Mouse (Mus musculus): ENCODE results near the gene Itgb2. TPM values are rescaled to one million over a fixed set of nuclear protein-coding genes. Genes with fewer than 3 reads are reported as not detected.

Gene Itgb2
- polyA plus RNA-seq, 1 experiment from 2014 or later = 8.3 TPM

DNA sequence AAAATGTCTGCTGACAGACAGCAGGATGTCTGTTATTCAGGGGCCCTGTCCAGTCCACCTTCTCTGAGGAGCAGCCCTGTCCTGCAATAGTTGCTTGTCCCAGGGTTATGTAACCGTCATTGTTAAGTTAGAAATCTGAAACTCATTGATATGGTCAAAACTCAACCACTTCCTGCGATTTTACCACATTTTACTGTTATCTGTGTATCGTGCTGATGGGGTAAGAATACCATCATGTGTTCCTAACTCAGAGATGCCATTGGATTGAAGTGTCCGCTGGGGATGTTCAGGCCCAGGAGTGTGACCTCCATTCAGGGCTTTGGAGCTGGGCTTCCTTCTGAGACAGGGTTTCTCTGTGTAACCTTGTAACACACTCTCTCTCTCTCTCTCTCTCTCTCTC, 24.9 kb downstream of the Itgb2 start:
- no peaks in the 10 kb centered on the region for H3K27me3 ChIP-seq (ENCODE audit: control insufficient read depth, insufficient read depth, low read length)
- WGBS = 85% methylated on average over 4 of the region's 4 CpGs
- no peak overlapping the region for H3K27ac ChIP-seq (ENCODE audit: low read length)
- H3K4me2 ChIP-seq (ENCODE audit: low read depth, low read length) = no peak overlapping the region
- peaks cover 2% of the 10 kb centered on the region; the same call in 1 of the 2 replicates for H3K4me1 ChIP-seq (ENCODE audit: control insufficient read depth, insufficient read depth, low read length)
- H3K9ac ChIP-seq (ENCODE audit: low read length) = no peak overlapping the region
- no peak overlapping the region for H3K4me3 ChIP-seq (replicated peaks; ENCODE audit: low read length)
- no peaks in the 10 kb centered on the region for H3K36me3 ChIP-seq (ENCODE audit: control insufficient read depth, insufficient read depth, low read length)
- no peak for ATAC-seq (ENCODE audit: insufficient read depth, low FRiP score)
- H3K9me3 ChIP-seq (replicated peaks; ENCODE audit: control insufficient read depth, low read length) = no peaks in the 10 kb centered on the region

DNA sequence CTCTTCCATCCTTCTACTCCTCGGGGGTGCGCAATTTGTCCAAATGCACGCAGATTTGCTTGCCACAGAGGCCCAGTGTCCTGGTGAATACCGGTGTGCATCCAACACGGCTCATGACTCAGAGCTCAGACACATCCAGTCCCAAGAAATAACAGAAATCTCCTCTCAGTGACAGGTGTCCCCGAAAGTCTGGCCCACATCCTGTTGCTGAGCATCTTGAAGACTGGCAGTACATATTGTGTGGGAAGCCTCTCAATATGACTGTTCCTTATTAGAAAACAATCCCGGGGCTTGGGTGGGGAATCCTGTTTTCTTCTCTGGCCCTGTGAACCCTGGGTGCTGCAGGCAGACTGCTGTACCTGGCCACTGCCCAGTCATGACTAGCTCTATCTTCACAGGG, 26.6 kb downstream of the Itgb2 start:
- no peak overlapping the region for H3K4me2 ChIP-seq (ENCODE audit: low read depth, low read length)
- H3K27me3 ChIP-seq (ENCODE audit: control insufficient read depth, insufficient read depth, low read length) = no peaks in the 10 kb centered on the region
- H3K4me1 ChIP-seq (ENCODE audit: control insufficient read depth, insufficient read depth, low read length) = no peaks in the 10 kb centered on the region
- H3K36me3 ChIP-seq (ENCODE audit: control insufficient read depth, insufficient read depth, low read length) = no peaks in the 10 kb centered on the region
- H3K4me3 ChIP-seq (replicated peaks; ENCODE audit: low read length) = no peak overlapping the region
- no peaks in the 10 kb centered on the region for H3K9me3 ChIP-seq (replicated peaks; ENCODE audit: control insufficient read depth, low read length)
- H3K9ac ChIP-seq (ENCODE audit: low read length) = no peak overlapping the region
- H3K27ac ChIP-seq (ENCODE audit: low read length) = no peak overlapping the region
- ATAC-seq (ENCODE audit: insufficient read depth, low FRiP score) = no peak
- 89% methylated on average over 7 of the region's 7 CpGs for WGBS

DNA sequence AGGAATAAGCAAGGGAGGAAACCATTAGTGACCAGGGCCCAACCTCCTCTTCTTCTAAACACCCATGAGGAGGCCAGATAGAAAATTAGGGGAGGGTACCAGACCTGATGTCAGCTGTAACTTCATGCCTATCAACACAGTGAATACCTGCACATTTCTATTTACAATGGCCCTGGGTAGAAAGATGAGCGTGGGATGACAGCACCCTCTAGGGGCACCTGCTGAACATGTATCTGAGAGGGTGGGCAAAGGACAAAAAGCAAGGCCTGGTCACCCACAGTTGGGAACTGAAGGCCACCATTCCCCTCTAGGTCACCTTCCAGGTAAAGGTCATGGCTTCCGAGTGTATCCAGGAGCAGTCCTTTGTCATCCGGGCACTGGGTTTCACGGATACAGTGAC, 27.6 kb downstream of the Itgb2 start:
- Histone ChIP-seq H3K27ac (ENCODE audit: low read length) (no peak overlapping the region), H3K4me1 (ENCODE audit: control insufficient read depth, insufficient read depth, low read length) (no peaks in the 10 kb centered on the region), H3K9me3 (replicated peaks; ENCODE audit: control insufficient read depth, low read length) (no peaks in the 10 kb centered on the region), H3K4me2 (ENCODE audit: low read depth, low read length) (no peak overlapping the region), H3K9ac (ENCODE audit: low read length) (no peak overlapping the region), H3K4me3 (replicated peaks; ENCODE audit: low read length) (no peak overlapping the region), H3K36me3 (ENCODE audit: control insufficient read depth, insufficient read depth, low read length) (no peaks in the 10 kb centered on the region), H3K27me3 (ENCODE audit: control insufficient read depth, insufficient read depth, low read length) (no peaks in the 10 kb centered on the region)
- WGBS = 86% methylated on average over 4 of the region's 4 CpGs
- ATAC-seq (ENCODE audit: insufficient read depth, low FRiP score) = no peak

DNA sequence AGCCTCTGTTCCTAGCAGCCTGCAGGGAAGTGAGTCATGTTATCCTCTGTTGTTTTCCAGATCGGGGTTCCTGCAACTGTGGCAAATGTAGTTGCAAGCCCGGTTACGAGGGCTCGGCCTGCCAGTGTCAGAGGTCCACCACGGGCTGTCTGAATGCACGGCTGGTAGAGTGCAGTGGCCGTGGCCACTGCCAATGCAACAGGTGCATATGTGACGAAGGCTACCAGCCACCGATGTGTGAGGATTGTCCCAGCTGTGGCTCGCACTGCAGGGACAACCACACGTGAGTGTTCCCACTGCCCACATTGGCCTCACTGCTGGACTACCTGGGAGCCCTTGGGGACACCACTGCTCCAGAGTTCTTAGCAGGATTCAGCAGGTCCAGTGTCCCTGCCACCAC, 30.0 kb downstream of the Itgb2 start:
- WGBS = 84% methylated on average over 11 of the region's 11 CpGs
- Histone ChIP-seq H3K27ac (ENCODE audit: low read length) (no peak overlapping the region), H3K36me3 (ENCODE audit: control insufficient read depth, insufficient read depth, low read length) (no peaks in the 10 kb centered on the region), H3K27me3 (ENCODE audit: control insufficient read depth, insufficient read depth, low read length) (no peaks in the 10 kb centered on the region), H3K9me3 (replicated peaks; ENCODE audit: control insufficient read depth, low read length) (no peaks in the 10 kb centered on the region), H3K4me1 (ENCODE audit: control insufficient read depth, insufficient read depth, low read length) (no peaks in the 10 kb centered on the region), H3K9ac (ENCODE audit: low read length) (no peak overlapping the region), H3K4me2 (ENCODE audit: low read depth, low read length) (no peak overlapping the region), H3K4me3 (replicated peaks; ENCODE audit: low read length) (no peak overlapping the region)
- ATAC-seq (ENCODE audit: insufficient read depth, low FRiP score) = no peak

DNA sequence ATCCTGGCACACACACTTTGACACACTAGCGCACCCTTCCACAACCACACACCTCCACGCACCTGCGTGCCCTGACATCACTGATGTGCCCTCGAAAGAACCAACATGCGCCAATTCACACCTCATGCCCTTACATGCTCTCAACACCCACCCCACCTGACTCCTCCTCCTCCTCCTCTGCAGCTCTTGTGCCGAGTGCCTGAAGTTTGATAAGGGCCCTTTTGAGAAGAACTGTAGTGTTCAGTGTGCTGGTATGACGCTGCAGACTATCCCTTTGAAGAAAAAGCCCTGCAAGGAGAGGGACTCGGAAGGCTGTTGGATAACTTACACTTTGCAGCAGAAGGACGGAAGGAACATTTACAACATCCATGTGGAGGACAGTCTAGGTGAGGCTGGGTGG, 30.8 kb downstream of the Itgb2 start:
- Histone ChIP-seq H3K27ac (ENCODE audit: low read length) (no peak overlapping the region), H3K9me3 (replicated peaks; ENCODE audit: control insufficient read depth, low read length) (no peaks in the 10 kb centered on the region), H3K4me2 (ENCODE audit: low read depth, low read length) (no peak overlapping the region), H3K9ac (ENCODE audit: low read length) (no peak overlapping the region), H3K4me1 (ENCODE audit: control insufficient read depth, insufficient read depth, low read length) (no peaks in the 10 kb centered on the region), H3K27me3 (ENCODE audit: control insufficient read depth, insufficient read depth, low read length) (no peaks in the 10 kb centered on the region), H3K4me3 (replicated peaks; ENCODE audit: low read length) (no peak overlapping the region), H3K36me3 (ENCODE audit: control insufficient read depth, insufficient read depth, low read length) (no peaks in the 10 kb centered on the region)
- whole genome bisulfite sequencing = 81% methylated on average over 9 of the region's 9 CpGs
- no peak for ATAC-seq (ENCODE audit: insufficient read depth, low FRiP score)

DNA sequence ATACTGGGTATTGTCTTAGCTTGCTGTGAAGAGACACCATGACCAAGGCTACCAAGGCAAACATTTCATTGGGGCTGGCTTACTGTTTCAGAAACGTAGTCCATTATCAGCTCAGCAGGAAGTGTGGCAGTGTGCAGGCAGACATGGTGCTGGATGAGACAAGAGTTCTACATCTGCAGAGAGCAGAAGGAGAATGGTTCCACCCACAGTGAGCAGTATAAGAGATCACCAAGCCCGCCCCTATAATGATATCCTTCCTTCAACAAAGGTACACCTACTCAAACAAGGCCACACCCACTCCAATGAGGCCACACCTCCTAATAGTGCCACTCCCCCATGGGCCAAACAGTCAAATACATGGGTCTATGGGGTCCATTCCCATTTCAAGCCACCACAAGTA, 31.5 kb downstream of the Itgb2 start:
- Histone ChIP-seq H3K4me3 (replicated peaks; ENCODE audit: low read length) (no peak overlapping the region), H3K9ac (ENCODE audit: low read length) (no peak overlapping the region), H3K9me3 (replicated peaks; ENCODE audit: control insufficient read depth, low read length) (no peaks in the 10 kb centered on the region), H3K36me3 (ENCODE audit: control insufficient read depth, insufficient read depth, low read length) (no peaks in the 10 kb centered on the region), H3K27ac (ENCODE audit: low read length) (no peak overlapping the region), H3K4me2 (ENCODE audit: low read depth, low read length) (no peak overlapping the region), H3K4me1 (ENCODE audit: control insufficient read depth, insufficient read depth, low read length) (no peaks in the 10 kb centered on the region), H3K27me3 (ENCODE audit: control insufficient read depth, insufficient read depth, low read length) (no peaks in the 10 kb centered on the region)
- 69% methylated on average over 2 of the region's 2 CpGs for WGBS
- ATAC-seq (ENCODE audit: insufficient read depth, low FRiP score) = no peak

DNA sequence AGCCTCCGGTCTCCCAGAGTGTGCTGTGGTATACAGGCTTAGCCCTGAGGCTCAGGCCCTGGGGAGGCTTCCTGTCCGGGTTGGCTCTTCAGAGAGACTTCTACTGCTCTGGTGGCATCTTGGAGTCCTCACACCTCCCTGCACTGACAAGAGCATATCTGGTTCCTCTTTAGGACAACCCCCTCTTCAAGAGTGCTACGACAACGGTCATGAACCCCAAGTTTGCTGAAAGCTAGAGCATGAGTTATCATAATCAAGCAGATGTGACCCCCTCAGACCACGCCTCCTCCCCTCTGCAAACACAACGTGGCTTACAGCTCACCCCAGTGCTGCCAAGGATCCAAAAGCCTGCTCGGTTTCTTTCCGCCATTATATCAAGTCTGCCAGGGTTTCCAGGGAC, 35.0 kb downstream of the Itgb2 start:
- H3K4me2 ChIP-seq (ENCODE audit: low read depth, low read length) = no peak overlapping the region
- H3K36me3 ChIP-seq (ENCODE audit: control insufficient read depth, insufficient read depth, low read length) = no peaks in the 10 kb centered on the region
- no peaks in the 10 kb centered on the region for H3K4me1 ChIP-seq (ENCODE audit: control insufficient read depth, insufficient read depth, low read length)
- no peaks in the 10 kb centered on the region for H3K9me3 ChIP-seq (replicated peaks; ENCODE audit: control insufficient read depth, low read length)
- no peaks in the 10 kb centered on the region for H3K27me3 ChIP-seq (ENCODE audit: control insufficient read depth, insufficient read depth, low read length)
- no peak overlapping the region for H3K4me3 ChIP-seq (replicated peaks; ENCODE audit: low read length)
- no peak for ATAC-seq (ENCODE audit: insufficient read depth, low FRiP score)
- no peak overlapping the region for H3K27ac ChIP-seq (ENCODE audit: low read length)
- H3K9ac ChIP-seq (ENCODE audit: low read length) = no peak overlapping the region
- WGBS = 68% methylated on average over 8 of the region's 8 CpGs

DNA sequence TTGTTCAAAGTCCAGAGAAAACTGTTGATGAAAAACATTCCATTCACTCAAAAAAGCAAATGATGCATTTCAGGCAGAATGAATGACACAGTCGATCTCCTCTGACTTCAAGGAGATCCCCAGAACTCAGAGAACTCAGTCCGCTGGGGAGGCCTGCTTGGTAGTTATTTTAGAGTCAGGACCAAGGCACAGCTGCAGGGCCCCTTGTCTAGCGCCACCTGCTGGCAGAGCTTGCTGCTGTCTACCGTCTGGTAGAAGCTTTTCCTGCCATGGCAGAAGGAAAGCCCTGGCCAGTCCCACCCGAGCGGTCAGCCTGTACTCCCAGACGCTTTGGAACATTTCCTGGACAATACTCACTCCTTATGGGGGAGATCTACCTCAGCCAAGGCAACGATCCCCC, 36.6 kb downstream of the Itgb2 start:
- 37% methylated on average over 8 of the region's 8 CpGs for WGBS

DNA sequence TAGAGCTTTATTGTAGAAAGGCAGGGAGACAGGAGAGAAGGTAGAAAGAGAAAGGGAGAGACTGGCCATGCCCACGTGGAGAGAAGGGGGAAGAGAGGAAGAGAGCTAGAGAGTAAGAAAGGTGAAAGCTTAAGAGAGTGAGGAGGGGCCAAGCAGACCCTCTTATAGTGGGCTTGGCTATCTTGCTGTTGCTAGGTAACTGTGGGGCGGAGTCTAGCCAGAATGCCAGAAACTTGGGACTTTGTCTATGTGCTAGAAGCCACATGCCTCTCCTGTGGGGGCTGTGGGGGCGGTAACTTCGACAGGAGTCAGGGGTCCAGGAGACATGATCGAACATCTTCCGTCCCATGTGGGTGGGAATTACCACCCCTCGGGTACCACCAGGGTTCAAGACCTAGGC, 39.4 kb downstream of the Itgb2 start:
- H3K4me2 ChIP-seq (ENCODE audit: low read depth, low read length) = peak overlapping the region; percentile 8; the same call in 1 of the 2 replicates
- H3K9ac ChIP-seq (ENCODE audit: low read length) = peak overlapping the region; percentile 59; the same call in 1 of the 2 replicates
- ATAC-seq (ENCODE audit: insufficient read depth, low FRiP score) = peak; percentile 18; the same call in 1 of the 2 replicates

More for the DNA sequence above, 36.6 kb downstream of the Itgb2 start:
- Histone ChIP-seq H3K36me3 (ENCODE audit: control insufficient read depth, insufficient read depth, low read length) (no peaks in the 10 kb centered on the region), H3K27ac (ENCODE audit: low read length) (peak overlapping the region; percentile 9; the same call in 1 of the 2 replicates), H3K9me3 (replicated peaks; ENCODE audit: control insufficient read depth, low read length) (no peaks in the 10 kb centered on the region), H3K4me1 (ENCODE audit: control insufficient read depth, insufficient read depth, low read length) (no peaks in the 10 kb centered on the region), H3K9ac (ENCODE audit: low read length) (no peak overlapping the region), H3K4me2 (ENCODE audit: low read depth, low read length) (no peak overlapping the region), H3K4me3 (replicated peaks; ENCODE audit: low read length) (no peak overlapping the region), H3K27me3 (ENCODE audit: control insufficient read depth, insufficient read depth, low read length) (no peaks in the 10 kb centered on the region)
- ATAC-seq (ENCODE audit: insufficient read depth, low FRiP score) = no peak

More for the DNA sequence above, 39.4 kb downstream of the Itgb2 start:
- Histone ChIP-seq H3K27me3 (ENCODE audit: control insufficient read depth, insufficient read depth, low read length) (no peaks in the 10 kb centered on the region), H3K4me3 (replicated peaks; ENCODE audit: low read length) (no peak overlapping the region), H3K9me3 (replicated peaks; ENCODE audit: control insufficient read depth, low read length) (no peaks in the 10 kb centered on the region), H3K27ac (ENCODE audit: low read length) (peak overlapping the region; percentile 88), H3K36me3 (ENCODE audit: control insufficient read depth, insufficient read depth, low read length) (no peaks in the 10 kb centered on the region), H3K4me1 (ENCODE audit: control insufficient read depth, insufficient read depth, low read length) (no peaks in the 10 kb centered on the region)
- WGBS = 39% methylated on average over 7 of the region's 7 CpGs
